Mouse (Mus musculus) megakaryocyte, adult 5-6 weeks (primary cell): ENCODE results near the gene Pax6. TPM values are rescaled to one million over a fixed set of nuclear protein-coding genes. Genes with fewer than 3 reads are reported as not detected.

ENCODE experiments used
- ATAC-seq: 2 replicates; pipeline ENCODE4 v1.8.0; 2016; ENCODE audit warnings: mild to moderate bottlenecking, inconsistent platforms; ENCODE audit not compliant: poor library complexity, severe bottlenecking
- total RNA-seq, 2 experiments: library from RNA; stranded (forward) in 1 of 2; stranded (reverse) in 1 of 2; fragments of 153-499, 151-499 nt in 1 of 2; fragments of 221-1000, 200-1000 nt in 1 of 2; gene quantifications; 2 replicates each; pipeline versions ENCODE4 v1.2.3 to v1.2.4; 2015 to 2017

Pax6 gene
- total RNA-seq, 2 experiments from 2014 or later = not detected

DNA sequence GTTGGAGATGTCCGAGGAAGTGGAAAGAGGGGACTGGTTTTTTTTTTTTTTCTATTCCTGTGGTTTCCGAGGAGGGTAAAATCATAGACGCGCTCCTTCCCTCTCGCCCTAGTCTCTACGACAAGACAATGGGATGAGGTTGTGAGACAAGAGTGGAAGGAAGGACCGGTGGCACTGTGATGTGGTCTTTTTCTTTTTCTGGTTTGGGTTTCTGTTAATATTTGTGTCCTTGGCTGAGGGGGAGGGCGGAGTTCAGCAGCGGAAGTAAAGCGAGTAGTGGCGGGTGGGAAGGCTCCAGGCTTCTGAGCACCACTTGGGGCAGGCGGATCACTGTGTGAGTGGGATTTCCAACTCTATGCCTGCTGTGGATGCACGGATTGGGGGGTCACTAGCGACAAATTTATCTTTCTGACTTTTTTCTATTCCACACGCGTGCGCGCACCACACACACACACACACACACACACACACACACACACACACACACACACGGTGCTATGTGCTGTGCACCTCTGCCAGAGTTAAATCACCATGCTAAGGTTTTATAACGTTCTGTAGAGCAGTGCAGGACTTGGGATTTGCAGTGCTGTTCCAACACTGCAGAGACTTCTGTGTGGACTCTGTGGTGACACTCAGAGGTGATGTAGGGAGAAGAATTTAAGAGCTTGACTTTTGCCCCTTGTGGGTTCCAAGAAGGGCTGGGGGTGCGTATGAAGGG lies 14.1 kb downstream of the Pax6 start:
- no peak for ATAC-seq

GRCm38 (mm10) chr2:105683771-105684410 lies 15.2 kb downstream of the Pax6 start:
- ATAC-seq = no peak

DNA sequence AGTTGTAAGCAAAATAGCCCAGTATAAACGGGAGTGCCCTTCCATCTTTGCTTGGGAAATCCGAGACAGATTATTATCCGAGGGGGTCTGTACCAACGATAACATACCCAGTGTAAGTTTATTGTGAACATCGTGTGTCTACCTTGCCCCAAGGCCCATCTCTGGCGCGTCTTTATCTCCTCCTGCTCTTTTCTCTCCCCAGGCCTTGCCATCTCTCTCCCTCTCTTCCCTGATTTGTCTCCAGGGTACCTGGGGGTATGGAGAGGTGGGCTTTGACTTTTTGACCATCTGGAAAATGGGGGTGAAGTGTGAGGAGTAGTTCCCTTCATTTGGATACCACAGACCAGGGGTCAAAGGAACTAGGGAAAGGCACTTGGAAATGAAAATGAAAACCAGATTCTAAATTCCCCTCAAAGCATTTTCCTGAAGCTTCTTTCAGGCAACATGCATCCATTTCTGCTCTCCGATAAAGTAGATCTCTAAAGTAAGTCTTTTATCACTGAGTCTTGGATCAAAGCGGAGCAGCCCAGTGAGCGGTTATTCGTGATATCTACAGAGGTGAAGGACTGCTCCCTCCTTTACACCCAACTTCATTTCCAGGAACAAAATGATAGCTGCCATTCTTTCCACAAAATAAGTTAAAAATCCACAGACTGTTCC lies 16.4 kb downstream of the Pax6 start:
- ATAC-seq = no peak

DNA sequence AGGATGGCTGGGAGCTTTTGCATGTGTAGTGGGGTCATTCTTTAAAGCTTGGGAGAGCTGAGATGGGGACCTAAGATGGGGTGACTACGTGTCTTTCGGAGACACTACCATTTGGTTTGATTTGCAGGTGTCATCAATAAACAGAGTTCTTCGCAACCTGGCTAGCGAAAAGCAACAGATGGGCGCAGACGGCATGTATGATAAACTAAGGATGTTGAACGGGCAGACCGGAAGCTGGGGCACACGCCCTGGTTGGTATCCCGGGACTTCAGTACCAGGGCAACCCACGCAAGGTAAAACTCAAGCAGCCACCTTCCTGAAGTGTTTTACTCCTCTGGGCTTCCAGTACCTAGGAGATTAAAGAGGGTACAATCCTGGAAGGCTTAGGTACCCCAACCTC lies 17.0 kb downstream of the Pax6 start:
- ATAC-seq = no peak

GRCm38 (mm10) chr2:105686363-105687316 lies 17.9 kb downstream of the Pax6 start:
- ATAC-seq = no peak

- ATAC-seq = 0 out of 2 replicates have a peak, but pooled peaks have one; percentile 24
Measured at GRCm38 (mm10) chr2:105687317-105687991, 18.8 kb downstream of the Pax6 start.

- ATAC-seq = no peak
Measured at GRCm38 (mm10) chr2:105688011-105688410, 19.3 kb downstream of the Pax6 start.

DNA sequence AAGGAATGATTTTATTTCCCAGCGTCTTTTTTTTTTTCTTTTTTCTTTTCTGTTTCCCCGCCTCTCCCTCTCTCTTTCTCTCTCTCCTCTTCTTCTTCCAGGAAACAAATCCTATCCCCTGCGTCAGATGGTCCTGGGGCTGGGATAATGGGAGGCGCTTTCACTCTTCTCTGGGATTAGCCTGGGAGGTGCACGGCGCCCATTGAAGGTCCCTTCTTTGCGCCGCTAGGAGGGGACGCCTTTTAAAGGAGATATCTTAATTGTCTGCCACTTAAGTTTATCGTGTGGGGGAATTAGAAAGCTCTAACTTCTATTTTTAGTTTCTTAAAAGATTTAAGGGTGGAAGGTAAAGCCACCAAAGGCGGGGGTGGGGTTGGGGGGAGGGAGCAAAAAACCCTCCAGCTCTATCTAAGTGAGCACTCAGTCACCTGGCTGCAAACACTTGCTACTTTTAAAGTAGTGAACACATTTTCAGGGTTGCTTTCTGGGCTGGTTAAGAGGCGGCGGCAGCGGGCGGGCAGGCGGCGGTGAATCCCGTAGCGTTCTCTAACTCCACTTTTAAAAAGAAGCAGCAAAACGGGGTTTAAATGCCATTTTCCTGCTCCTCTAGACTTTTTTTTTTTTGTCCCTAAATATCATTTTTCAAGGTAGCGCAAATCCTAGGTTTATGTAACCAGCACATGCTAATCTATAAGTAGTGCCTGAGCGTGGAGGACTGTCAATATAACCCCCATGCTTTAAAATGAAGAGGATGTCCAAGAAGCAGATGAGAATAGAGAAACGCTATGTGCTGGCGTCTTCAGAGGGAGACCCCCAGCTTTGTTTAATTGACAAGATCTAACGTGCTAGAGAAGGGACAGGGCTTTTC lies 20.0 kb downstream of the Pax6 start:
- ATAC-seq = no peak

- no peak for ATAC-seq
Measured at GRCm38 (mm10) chr2:105689304-105689770, 20.6 kb downstream of the Pax6 start.

- no peak for ATAC-seq
Measured at GRCm38 (mm10) chr2:105689771-105690639, 21.3 kb downstream of the Pax6 start.

DNA sequence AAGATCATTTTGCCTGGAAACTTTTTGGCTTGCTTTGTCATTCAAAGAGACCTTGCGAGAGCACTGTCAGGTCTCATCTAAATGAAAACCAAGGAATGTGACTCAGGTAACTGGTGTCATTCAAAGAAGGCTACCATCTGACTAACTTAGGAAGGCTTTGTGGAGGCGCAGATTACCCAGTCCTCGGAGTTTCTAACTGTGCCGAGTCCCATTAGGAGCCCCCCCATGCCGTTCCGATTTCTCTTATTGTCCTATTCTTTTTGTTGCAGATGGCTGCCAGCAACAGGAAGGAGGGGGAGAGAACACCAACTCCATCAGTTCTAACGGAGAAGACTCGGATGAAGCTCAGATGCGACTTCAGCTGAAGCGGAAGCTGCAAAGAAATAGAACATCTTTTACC lies 22.6 kb downstream of the Pax6 start:
- no peak for ATAC-seq

- ATAC-seq = no peak
Measured at GRCm38 (mm10) chr2:105697741-105698140, 29.0 kb downstream of the Pax6 start.

GRCm38 (mm10) chr2:105698631-105699030 lies 29.9 kb downstream of the Pax6 start:
- ATAC-seq = no peak

- ATAC-seq = no peak
Measured at GRCm38 (mm10) chr2:105701781-105702180, 33.1 kb downstream of the Pax6 start.

DNA sequence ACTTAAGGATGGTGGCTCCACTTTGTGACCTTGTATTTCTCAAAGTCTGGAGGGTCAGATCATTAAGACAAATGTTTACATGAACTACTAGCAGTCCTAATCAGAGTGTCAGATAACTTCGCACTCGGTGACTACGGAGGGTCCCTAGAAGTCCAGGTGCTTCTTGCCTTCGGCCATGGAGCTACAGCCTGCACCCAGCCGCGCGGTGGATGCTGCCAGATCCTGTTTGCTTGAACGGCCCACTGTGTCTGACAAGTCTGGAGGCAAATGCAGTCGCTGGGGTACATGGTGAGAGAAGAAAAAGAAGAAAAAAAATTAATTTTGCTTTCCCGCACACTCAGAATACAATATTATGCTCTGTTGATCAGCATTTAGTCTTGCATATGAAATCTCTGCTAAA lies 33.9 kb downstream of the Pax6 start:
- no peak for ATAC-seq

DNA sequence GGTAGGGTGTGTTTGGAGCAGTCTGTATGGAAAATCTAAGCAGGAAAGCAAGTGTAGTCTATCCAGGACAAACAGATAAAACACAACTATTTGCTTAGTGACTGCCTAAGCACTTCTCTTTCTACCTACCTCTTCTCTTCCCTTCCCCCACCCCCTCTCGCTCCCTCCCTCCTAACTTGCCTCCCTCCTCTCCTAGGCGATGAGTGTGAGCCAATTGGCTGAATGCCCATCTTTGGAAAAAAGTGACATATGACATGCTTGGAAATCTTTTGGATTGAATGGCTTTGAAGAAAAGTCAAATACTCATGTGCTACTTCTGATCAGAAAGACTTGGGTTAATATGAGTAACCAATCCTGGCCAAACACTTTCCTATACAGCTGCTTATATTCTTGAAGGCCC lies 36.6 kb downstream of the Pax6 start:
- no peak for ATAC-seq

DNA sequence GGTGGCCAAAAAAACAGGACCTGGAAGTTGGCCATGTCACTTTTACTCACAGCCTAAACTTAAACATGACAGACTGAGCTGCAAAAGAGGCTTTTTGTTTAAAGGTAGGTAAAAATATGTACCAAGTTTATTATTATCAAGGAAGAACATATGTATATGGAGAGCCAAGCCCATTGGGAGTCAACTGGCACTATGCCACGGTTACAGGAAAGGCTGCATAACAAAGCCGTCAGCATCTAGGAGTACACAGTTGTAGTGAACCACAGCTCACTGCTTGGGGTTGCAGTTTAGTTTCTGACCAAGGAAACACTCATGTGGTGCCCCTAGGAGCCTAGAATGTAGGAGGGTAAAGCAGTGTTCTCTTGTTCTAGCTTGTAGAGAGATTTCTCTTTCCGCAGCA lies 40.4 kb downstream of the Pax6 start:
- ATAC-seq = no peak

- no peak for ATAC-seq
Measured at GRCm38 (mm10) chr2:105710511-105710910, 41.8 kb downstream of the Pax6 start.
